Mouse (Mus musculus): Measurements from ENCODE around the gene Ikbkg. TPM values are rescaled to one million over a fixed set of nuclear protein-coding genes. Genes with fewer than 3 reads are reported as not detected.
"Not testable (repeated sequence)": the region's sequence is repeated elsewhere in the genome, so short reads cannot be mapped to it uniquely, and the experiment has no call there.

The Ikbkg gene
- polyA plus RNA-seq (2012; fragmentation: generic; extraction: Trizol) = 37.1 TPM
- long read RNA-seq, experiment 1, full-length matches to known transcripts = 10 of 19 reads
- long read RNA-seq, experiment 1, partial matches to known transcripts = 1 of 19 reads
- long read RNA-seq, experiment 1, other reads (novel, unspliced or antisense) = 8 of 19 reads
- long read RNA-seq, experiment 2, full-length matches to known transcripts = 100 of 194 reads
- long read RNA-seq, experiment 2, partial matches to known transcripts = 2 of 194 reads
- long read RNA-seq, experiment 2, other reads (novel, unspliced or antisense) = 92 of 194 reads

DNA sequence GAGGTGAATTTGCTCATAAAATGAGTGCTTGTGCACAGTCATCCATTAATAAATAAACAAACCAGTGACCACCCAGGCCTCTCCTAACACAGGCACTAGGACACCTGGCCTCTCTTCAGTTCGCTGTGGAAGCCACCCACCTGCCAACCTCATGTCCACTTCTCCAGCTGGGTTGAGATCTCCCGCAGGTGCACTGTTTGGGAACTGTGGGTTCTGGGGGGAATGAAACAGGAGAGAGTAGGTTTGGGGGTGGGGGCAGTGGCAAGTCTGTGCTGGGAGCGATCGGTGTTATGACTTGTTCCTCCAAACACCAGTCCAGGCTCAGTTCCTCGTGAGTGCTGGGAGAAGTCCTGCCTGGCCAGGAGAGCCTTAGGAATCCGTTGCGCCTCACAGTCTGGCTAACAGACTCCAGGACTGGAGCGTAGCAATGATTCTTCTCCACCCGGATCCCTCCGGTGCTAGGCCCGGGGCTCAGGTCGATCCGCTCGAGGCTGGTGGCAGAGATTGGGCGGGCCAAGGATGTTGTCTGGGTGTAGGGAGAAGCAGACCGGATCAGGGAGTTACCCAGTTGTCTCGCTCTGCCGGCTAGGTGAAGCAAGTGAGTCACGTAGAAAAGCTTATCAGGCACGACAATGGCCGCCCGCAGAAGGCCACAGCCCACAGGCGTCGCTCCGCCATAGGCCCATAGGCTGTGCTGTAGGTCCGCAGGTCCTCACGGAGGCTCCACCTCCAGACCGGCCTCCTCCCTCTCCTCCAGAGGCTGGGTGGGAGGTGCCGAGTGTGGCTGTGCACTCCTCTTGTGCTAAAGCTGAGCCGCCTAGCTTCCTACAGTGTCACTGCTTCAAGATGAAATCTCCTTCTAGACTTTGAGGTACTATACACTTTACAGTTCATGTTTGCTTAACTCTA lies at the start of gene Ikbkg, which contains the start of gene Fam3a:
Ikbkg (plus strand) TSS at position 756 of the 909 bp plus-strand sequence.
Fam3a (minus strand) TSS at position 738 of the 909 bp plus-strand sequence.
- no peaks in the 10 kb centered on the region for H3K27me3 ChIP-seq (ENCODE audit: control insufficient read depth, insufficient read depth, insufficient read length)
- TF ChIP-seq MYOG (IDR thresholded peaks at IDR 0.05; ENCODE audit: control insufficient read depth, extremely low read depth, insufficient read length) (no peak), MYOD1 (IDR thresholded peaks at IDR 0.05; ENCODE audit: control insufficient read depth, insufficient read length, low read depth) (no peak), FOSL1 (IDR thresholded peaks at IDR 0.05; ENCODE audit: insufficient read depth, low read length, poor library complexity, severe bottlenecking) (no peak), MAX (IDR thresholded peaks at IDR 0.05) (peak; percentile 33)
- peak within 1 kb of the TSS; percentile 44 for H3K4me3 ChIP-seq (ENCODE audit: insufficient read depth, poor library complexity, severe bottlenecking)
- no peaks in the 10 kb centered on the region for H3K79me3 ChIP-seq (ENCODE audit: low read depth)
- peak within 1 kb of the TSS; percentile 77 for H3ac ChIP-seq (ENCODE audit: control insufficient read depth, insufficient read length, low read depth)
- H3K36me3 ChIP-seq (ENCODE audit: control insufficient read depth, insufficient read depth) = no peaks in the 10 kb centered on the region
- no peaks in the 10 kb centered on the region for H3K79me2 ChIP-seq (ENCODE audit: control insufficient read depth, insufficient read depth)

DNA sequence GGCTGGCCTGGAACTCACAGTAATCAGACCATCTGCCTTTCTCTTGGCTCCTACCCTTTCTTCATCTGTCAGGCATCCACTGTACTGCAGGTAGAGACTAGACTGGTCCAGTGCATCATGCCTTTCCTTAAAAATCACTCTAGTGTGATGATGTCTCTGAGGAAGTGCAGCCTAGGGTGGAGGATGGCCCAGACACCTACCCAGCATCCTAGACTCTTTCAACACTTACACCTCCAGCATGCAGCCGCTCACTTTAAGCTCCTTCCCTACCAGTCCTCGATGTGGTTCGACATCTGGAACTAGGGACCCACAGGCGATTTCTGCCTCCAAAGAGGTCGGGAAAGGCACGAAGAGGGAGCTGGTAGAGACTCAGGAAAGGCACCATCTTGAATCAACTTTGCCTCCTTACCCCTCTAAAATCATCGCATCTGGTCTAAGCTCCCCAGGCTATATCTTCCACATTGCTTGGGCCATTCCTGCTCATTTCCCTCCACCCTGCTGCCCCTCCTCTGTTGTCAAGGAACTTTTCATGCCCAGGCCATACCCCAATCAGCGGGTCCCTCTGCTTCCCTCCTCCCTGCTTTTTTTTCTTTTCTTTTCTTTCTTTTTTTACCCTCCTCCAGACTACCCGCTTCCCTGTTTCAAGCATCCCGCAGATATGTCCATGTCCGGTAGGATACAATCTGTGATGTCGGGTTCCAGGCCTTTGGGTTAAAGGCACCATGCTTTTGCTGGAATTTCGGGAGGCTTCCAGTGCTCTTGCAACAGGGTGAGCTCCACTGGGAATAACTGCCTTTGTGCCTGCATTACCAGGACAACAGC lies 40.2 kb upstream of the Ikbkg start:
- H3K36me3 ChIP-seq (ENCODE audit: control insufficient read depth, insufficient read depth) = peaks cover 3% of the 10 kb centered on the region
- TF ChIP-seq USF1 (IDR thresholded peaks at IDR 0.05; ENCODE audit: low read depth) (no peak), CEBPB (IDR thresholded peaks at IDR 0.05; ENCODE audit: low read depth) (no peak), FOSL1 (IDR thresholded peaks at IDR 0.05; ENCODE audit: insufficient read depth, low read length, poor library complexity, severe bottlenecking) (no peak), CTCF (IDR thresholded peaks at IDR 0.05; ENCODE audit: control insufficient read depth, insufficient read depth, insufficient read length) (no peak), MYOG (IDR thresholded peaks at IDR 0.05; ENCODE audit: control insufficient read depth, extremely low read depth, insufficient read length) (no peak), MAX (IDR thresholded peaks at IDR 0.05) (no peak), MYOD1 (IDR thresholded peaks at IDR 0.05; ENCODE audit: control insufficient read depth, insufficient read length, low read depth) (no peak)
- H3K79me3 ChIP-seq (ENCODE audit: low read depth) = peaks cover 2% of the 10 kb centered on the region
- H3K4me3 ChIP-seq (ENCODE audit: insufficient read depth, poor library complexity, severe bottlenecking) = peak overlapping the region; percentile 39
- H3ac ChIP-seq (ENCODE audit: control insufficient read depth, insufficient read length, low read depth) = peak overlapping the region; percentile 38
- no peaks in the 10 kb centered on the region for H3K27me3 ChIP-seq (ENCODE audit: control insufficient read depth, insufficient read depth, insufficient read length)
- H3K79me2 ChIP-seq (ENCODE audit: control insufficient read depth, insufficient read depth) = peaks cover 6% of the 10 kb centered on the region

DNA sequence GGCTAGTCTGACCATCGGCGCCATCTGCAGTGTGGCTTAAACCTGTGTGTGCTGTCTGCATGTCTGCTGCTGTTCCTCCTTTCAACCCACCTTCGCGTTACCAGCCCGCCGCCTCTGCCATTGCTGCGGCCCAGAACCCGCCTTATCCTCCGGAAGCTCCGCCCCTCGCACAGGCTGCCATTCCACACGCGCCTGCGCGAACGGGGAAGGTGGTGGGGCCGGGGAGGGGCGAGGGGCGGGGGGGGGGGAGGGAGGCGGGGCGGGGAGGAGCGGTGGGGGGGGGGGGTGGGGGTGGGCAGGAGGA lies 39.7 kb upstream of the Ikbkg start, which contains the start of gene Lage3:
Lage3 (minus strand) TSS at position 152 of the 304 bp plus-strand sequence.
- no peak for TF ChIP-seq CEBPB (IDR thresholded peaks at IDR 0.05; ENCODE audit: low read depth)
- no peak for TF ChIP-seq CTCF (IDR thresholded peaks at IDR 0.05; ENCODE audit: control insufficient read depth, insufficient read depth, insufficient read length)
- TF ChIP-seq MAX (IDR thresholded peaks at IDR 0.05) = no peak
- no peak for TF ChIP-seq MYOD1 (IDR thresholded peaks at IDR 0.05; ENCODE audit: control insufficient read depth, insufficient read length, low read depth)
- TF ChIP-seq MYOG (IDR thresholded peaks at IDR 0.05; ENCODE audit: control insufficient read depth, extremely low read depth, insufficient read length) = no peak
- TF ChIP-seq FOSL1 (IDR thresholded peaks at IDR 0.05; ENCODE audit: insufficient read depth, low read length, poor library complexity, severe bottlenecking) = no peak
- TF ChIP-seq USF1 (IDR thresholded peaks at IDR 0.05; ENCODE audit: low read depth) = no peak
- Histone ChIP-seq H3ac (ENCODE audit: control insufficient read depth, insufficient read length, low read depth) (peak within 1 kb of the TSS; percentile 38), H3K79me3 (ENCODE audit: low read depth) (peaks cover 2% of the 10 kb centered on the region), H3K4me3 (ENCODE audit: insufficient read depth, poor library complexity, severe bottlenecking) (peak within 1 kb of the TSS; percentile 39), H3K36me3 (ENCODE audit: control insufficient read depth, insufficient read depth) (peaks cover 3% of the 10 kb centered on the region), H3K79me2 (ENCODE audit: control insufficient read depth, insufficient read depth) (peaks cover 6% of the 10 kb centered on the region), H3K27me3 (ENCODE audit: control insufficient read depth, insufficient read depth, insufficient read length) (no peaks in the 10 kb centered on the region)

DNA sequence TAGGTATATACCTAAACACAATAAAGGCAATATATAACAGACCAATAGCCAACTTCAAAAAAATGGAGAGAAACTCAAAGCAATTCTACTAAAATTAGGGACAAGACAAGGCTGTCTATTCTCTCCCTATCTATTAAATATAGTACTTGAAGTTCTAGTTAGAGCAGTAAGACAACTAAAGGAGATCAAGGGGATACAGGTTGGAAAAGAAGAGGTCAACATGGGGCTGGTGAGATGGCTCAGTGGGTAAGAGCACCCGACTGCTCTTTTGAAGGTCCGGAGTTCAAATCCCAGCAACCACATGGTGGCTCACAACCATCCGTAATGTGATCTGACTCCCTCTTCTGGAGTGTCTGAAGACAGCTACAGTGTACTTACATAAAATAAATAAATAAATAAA lies 36.0 kb upstream of the Ikbkg start:
- not testable (repeated sequence) for H3K79me2 ChIP-seq (ENCODE audit: control insufficient read depth, insufficient read depth); H3K27me3 ChIP-seq (ENCODE audit: control insufficient read depth, insufficient read depth, insufficient read length); H3K4me3 ChIP-seq (ENCODE audit: insufficient read depth, poor library complexity, severe bottlenecking); H3K79me3 ChIP-seq (ENCODE audit: low read depth); H3ac ChIP-seq (ENCODE audit: control insufficient read depth, insufficient read length, low read depth); H3K36me3 ChIP-seq (ENCODE audit: control insufficient read depth, insufficient read depth)

DNA sequence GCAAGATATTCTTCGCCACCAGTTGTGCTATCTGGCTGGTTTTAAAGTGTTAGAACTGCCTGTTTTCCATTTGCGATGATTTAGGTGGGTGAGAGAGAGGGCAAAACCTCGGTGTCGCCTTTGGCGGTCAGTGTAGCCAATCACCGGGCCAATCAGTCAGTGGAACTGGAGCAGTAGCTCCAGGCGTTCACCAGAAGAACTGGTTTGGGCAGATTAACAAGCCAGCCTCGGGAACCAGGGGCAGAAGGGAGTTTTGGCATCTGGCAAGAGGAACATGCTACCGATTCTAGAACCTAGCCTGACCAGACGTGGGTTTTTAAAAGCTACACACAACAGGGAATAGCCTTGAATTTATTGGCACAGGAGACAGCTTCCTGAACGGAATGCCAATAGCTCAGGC lies 33.9 kb upstream of the Ikbkg start:
- no peaks in the 10 kb centered on the region for H3K79me3 ChIP-seq (ENCODE audit: low read depth)
- no peaks in the 10 kb centered on the region for H3K36me3 ChIP-seq (ENCODE audit: control insufficient read depth, insufficient read depth)
- no peak for TF ChIP-seq FOSL1 (IDR thresholded peaks at IDR 0.05; ENCODE audit: insufficient read depth, low read length, poor library complexity, severe bottlenecking)
- TF ChIP-seq USF1 (IDR thresholded peaks at IDR 0.05; ENCODE audit: low read depth) = no peak

More for the DNA sequence above, 33.9 kb upstream of the Ikbkg start:
- no peak overlapping the region for H3K4me3 ChIP-seq (ENCODE audit: insufficient read depth, poor library complexity, severe bottlenecking)
- no peak overlapping the region for H3ac ChIP-seq (ENCODE audit: control insufficient read depth, insufficient read length, low read depth)
- no peaks in the 10 kb centered on the region for H3K79me2 ChIP-seq (ENCODE audit: control insufficient read depth, insufficient read depth)
- H3K27me3 ChIP-seq (ENCODE audit: control insufficient read depth, insufficient read depth, insufficient read length) = no peaks in the 10 kb centered on the region

Measured in C2C12 (cell line).